Mouse (Mus musculus): ENCODE data around the gene Hoxd9. TPM values are rescaled to one million over a fixed set of nuclear protein-coding genes. Genes with fewer than 3 reads are reported as not detected.

The Hoxd9 gene
- polyA plus RNA-seq, 1 experiment from 2014 or later: 17.8 TPM

- peak overlapping the region; percentile 92 for H3K27ac ChIP-seq
- peak overlapping the region; percentile 92 for H3K4me2 ChIP-seq
- H3K9me3 ChIP-seq: no peaks in the 10 kb centered on the region
- H3K4me1 ChIP-seq (replicated peaks): peaks cover 41% of the 10 kb centered on the region
- H3K27me3 ChIP-seq: peaks cover 48% of the 10 kb centered on the region
- WGBS: 3% methylated on average over 17 of the region's 17 CpGs
- no peak for ATAC-seq (ENCODE audit: insufficient number of reproducible peaks, insufficient read depth, low FRiP score, low TSS enrichment, low read depth)
- peak overlapping the region; percentile 96 for H3K9ac ChIP-seq (replicated peaks)
- peaks cover 13% of the 10 kb centered on the region; the same call in 1 of the 2 replicates for H3K36me3 ChIP-seq
- H3K4me3 ChIP-seq (replicated peaks): peak overlapping the region; percentile 58
These were observed 11.1 kb upstream of the Hoxd9 start for GRCm38 (mm10) chr2:74686301-74686987.

GRCm38 (mm10) chr2:74686988-74687697, 10.4 kb upstream of the Hoxd9 start:
- H3K27me3 ChIP-seq: peaks cover 45% of the 10 kb centered on the region
- ATAC-seq (ENCODE audit: insufficient number of reproducible peaks, insufficient read depth, low FRiP score, low TSS enrichment, low read depth): no peak
- H3K4me1 ChIP-seq (replicated peaks): peaks cover 39% of the 10 kb centered on the region
- under 1% methylated on average over 27 of the region's 27 CpGs for WGBS
- peak overlapping the region; percentile 92 for H3K27ac ChIP-seq
- H3K4me2 ChIP-seq: peak overlapping the region; percentile 92
- peak overlapping the region; percentile 58 for H3K4me3 ChIP-seq (replicated peaks)
- peaks cover 14% of the 10 kb centered on the region; the same call in 1 of the 2 replicates for H3K36me3 ChIP-seq
- H3K9me3 ChIP-seq: no peaks in the 10 kb centered on the region
- H3K9ac ChIP-seq (replicated peaks): peak overlapping the region; percentile 96

GRCm38 (mm10) chr2:74687698-74688555, 9.6 kb upstream of the Hoxd9 start:
- H3K4me3 ChIP-seq (replicated peaks): peak overlapping the region; percentile 58
- peak overlapping the region; percentile 96 for H3K9ac ChIP-seq (replicated peaks)
- H3K4me2 ChIP-seq: peak overlapping the region; percentile 92
- 2% methylated on average over 31 of the region's 31 CpGs for WGBS
- H3K36me3 ChIP-seq: peaks cover 21% of the 10 kb centered on the region; the same call in 1 of the 2 replicates
- H3K9me3 ChIP-seq: no peaks in the 10 kb centered on the region
- peaks cover 39% of the 10 kb centered on the region for H3K4me1 ChIP-seq (replicated peaks)
- ATAC-seq (ENCODE audit: insufficient number of reproducible peaks, insufficient read depth, low FRiP score, low TSS enrichment, low read depth): no peak
- H3K27ac ChIP-seq: peak overlapping the region; percentile 92
- peaks cover 45% of the 10 kb centered on the region for H3K27me3 ChIP-seq

- H3K4me3 ChIP-seq (replicated peaks): peak overlapping the region; percentile 58
- peak overlapping the region; percentile 92 for H3K4me2 ChIP-seq
- peaks cover 40% of the 10 kb centered on the region; the same call in 1 of the 2 replicates for H3K27me3 ChIP-seq
- no peaks in the 10 kb centered on the region for H3K9me3 ChIP-seq
- H3K4me1 ChIP-seq (replicated peaks): peaks cover 39% of the 10 kb centered on the region
- peak overlapping the region; percentile 92 for H3K27ac ChIP-seq
- WGBS: 3% methylated on average over 12 of the region's 12 CpGs
- no peak for ATAC-seq (ENCODE audit: insufficient number of reproducible peaks, insufficient read depth, low FRiP score, low TSS enrichment, low read depth)
- peaks cover 23% of the 10 kb centered on the region; the same call in 1 of the 2 replicates for H3K36me3 ChIP-seq
- peak overlapping the region; percentile 96 for H3K9ac ChIP-seq (replicated peaks)
These were observed 8.5 kb upstream of the Hoxd9 start for GRCm38 (mm10) chr2:74688795-74689573.

- peaks cover 39% of the 10 kb centered on the region for H3K4me1 ChIP-seq (replicated peaks)
- WGBS: 1% methylated on average over 24 of the region's 24 CpGs
- peak overlapping the region; percentile 96 for H3K9ac ChIP-seq (replicated peaks)
- H3K9me3 ChIP-seq: no peaks in the 10 kb centered on the region
- peak overlapping the region; percentile 92 for H3K4me2 ChIP-seq
- peaks cover 39% of the 10 kb centered on the region; the same call in 1 of the 2 replicates for H3K27me3 ChIP-seq
- H3K4me3 ChIP-seq (replicated peaks): peak overlapping the region; percentile 58
- peaks cover 21% of the 10 kb centered on the region; the same call in 1 of the 2 replicates for H3K36me3 ChIP-seq
- no peak for ATAC-seq (ENCODE audit: insufficient number of reproducible peaks, insufficient read depth, low FRiP score, low TSS enrichment, low read depth)
- H3K27ac ChIP-seq: peak overlapping the region; percentile 92
These were observed 7.8 kb upstream of the Hoxd9 start for GRCm38 (mm10) chr2:74689574-74690337.

GRCm38 (mm10) chr2:74690338-74690716, 7.2 kb upstream of the Hoxd9 start:
- Histone ChIP-seq H3K4me2 (peak overlapping the region; percentile 92), H3K4me3 (replicated peaks) (peak overlapping the region; percentile 66), H3K9me3 (no peaks in the 10 kb centered on the region), H3K27me3 (peaks cover 41% of the 10 kb centered on the region), H3K36me3 (peaks cover 26% of the 10 kb centered on the region), H3K27ac (peak overlapping the region; percentile 92), H3K9ac (replicated peaks) (peak overlapping the region; percentile 96), H3K4me1 (replicated peaks) (peaks cover 45% of the 10 kb centered on the region)
- WGBS: 5% methylated on average over 8 of the region's 8 CpGs
- ATAC-seq (ENCODE audit: insufficient number of reproducible peaks, insufficient read depth, low FRiP score, low TSS enrichment, low read depth): no peak

- Histone ChIP-seq H3K9me3 (no peaks in the 10 kb centered on the region), H3K27me3 (peaks cover 50% of the 10 kb centered on the region), H3K4me2 (peak within 1 kb of the TSS; percentile 92), H3K4me1 (replicated peaks) (peaks cover 54% of the 10 kb centered on the region), H3K27ac (peak within 1 kb of the TSS; percentile 96), H3K4me3 (replicated peaks) (peak within 1 kb of the TSS; percentile 66), H3K36me3 (peaks cover 32% of the 10 kb centered on the region), H3K9ac (replicated peaks) (peak within 1 kb of the TSS; percentile 93)
- WGBS: under 1% methylated on average over 56 of the region's 56 CpGs
- peak; percentile 74 for ATAC-seq (ENCODE audit: insufficient number of reproducible peaks, insufficient read depth, low FRiP score, low TSS enrichment, low read depth)
These were observed 6.2 kb upstream of the Hoxd9 start, which contains the start of gene Hoxd10 for GRCm38 (mm10) chr2:74691022-74691951. TSS of gene Hoxd10 (plus strand) at chr2:74691924.

- no peak for ATAC-seq (ENCODE audit: insufficient number of reproducible peaks, insufficient read depth, low FRiP score, low TSS enrichment, low read depth)
- Histone ChIP-seq H3K9ac (replicated peaks) (peak overlapping the region; percentile 93), H3K27ac (peak overlapping the region; percentile 96), H3K4me2 (peak overlapping the region; percentile 92), H3K27me3 (peaks cover 57% of the 10 kb centered on the region), H3K36me3 (peaks cover 31% of the 10 kb centered on the region), H3K4me1 (replicated peaks) (peaks cover 58% of the 10 kb centered on the region), H3K4me3 (replicated peaks) (peak overlapping the region; percentile 66), H3K9me3 (no peaks in the 10 kb centered on the region)
- 2% methylated on average over 35 of the region's 35 CpGs for WGBS
These were observed 5.3 kb upstream of the Hoxd9 start for GRCm38 (mm10) chr2:74691995-74692807.

Measured in limb, embryonic 12.5 days (tissue).